Mouse (Mus musculus): ENCODE measurements around the gene Cep290. TPM values are rescaled to one million over a fixed set of nuclear protein-coding genes. Genes with fewer than 3 reads are reported as not detected.
"Not testable (repeated sequence)": the region's sequence is repeated elsewhere in the genome, so short reads cannot be mapped to it uniquely, and the experiment has no call there.

Cep290 gene
- total RNA-seq (2021), result 1 to 10 TPM; 3.1 to 4.1 TPM

DNA sequence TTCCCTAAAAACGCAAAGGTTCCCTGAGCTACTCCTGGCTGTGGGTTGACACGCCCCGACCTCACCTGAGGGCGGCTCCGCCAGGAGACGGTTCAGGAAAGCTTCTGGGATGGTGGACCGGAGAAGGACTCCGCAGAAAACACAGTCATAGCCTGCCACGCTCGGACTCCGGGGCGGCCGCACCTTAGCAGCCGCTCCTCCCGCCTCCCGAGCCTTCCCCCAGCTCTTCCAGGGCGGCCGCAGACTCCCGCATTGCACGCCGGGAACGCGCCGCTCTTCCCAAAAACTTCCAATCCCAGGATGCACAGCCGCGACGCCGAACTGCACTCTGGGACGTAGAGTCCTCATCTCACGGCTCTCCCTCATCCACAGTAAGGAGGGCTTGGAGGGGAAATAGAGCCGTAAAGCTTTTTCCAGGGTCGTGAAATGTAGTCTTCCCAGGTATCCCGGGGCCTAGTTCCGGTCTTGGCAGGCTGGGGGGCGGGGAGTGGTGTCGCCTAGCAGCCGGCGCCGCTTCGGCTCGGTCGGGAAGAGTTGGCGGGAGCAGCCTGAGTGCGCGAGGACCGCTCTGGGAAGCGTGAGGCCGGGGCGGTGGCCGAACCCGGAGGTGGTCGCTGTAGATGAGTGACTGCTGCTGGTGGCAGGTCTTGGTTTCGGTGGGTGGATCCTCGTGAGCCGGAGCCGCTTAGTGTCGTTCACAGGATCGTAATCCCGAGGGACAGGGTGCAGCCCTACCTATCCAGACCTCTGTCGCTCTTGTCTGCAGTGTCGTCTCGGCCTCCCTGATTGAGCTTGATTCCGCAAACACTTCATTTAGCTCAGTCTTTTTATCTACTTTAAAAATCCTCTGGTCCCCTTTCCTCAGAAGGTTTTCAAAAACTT, at the start of gene Cep290, which contains the start of gene Tmtc3:
Cep290 (plus strand) TSS at position 462 of the 882 bp plus-strand sequence.
Tmtc3 (minus strand) TSS at position 254 of the 882 bp plus-strand sequence.
- peak; percentile 96 for DNase-seq
- intact Hi-C loops (cut with DNase I), result loop anchor here (5.0 to 10.0 kb wide), 2 partner anchors 100 to 1323 kb away; no protein-coding TSS in a partner anchor

DNA sequence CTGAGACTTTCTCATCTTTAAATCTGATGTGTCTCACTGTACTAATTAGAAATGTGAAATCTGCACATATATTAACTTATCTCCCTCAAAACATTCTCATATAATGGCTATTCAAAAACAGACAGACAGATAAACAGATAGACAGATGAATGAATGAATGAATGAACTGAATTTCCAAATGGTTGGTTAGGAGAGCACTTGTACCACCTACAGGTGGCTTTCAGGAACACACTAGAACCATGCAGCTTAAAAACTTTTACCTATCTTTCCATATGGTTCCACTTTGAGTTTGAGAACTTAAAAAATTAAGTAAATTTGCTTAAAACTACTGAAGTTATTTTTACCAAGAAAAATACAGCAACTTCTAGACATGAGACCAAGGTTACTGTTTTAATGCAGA, 38.0 kb upstream of the Cep290 start:
- DNase-seq, result no peak
- intact Hi-C loops (cut with DNase I), result no loop called here

DNA sequence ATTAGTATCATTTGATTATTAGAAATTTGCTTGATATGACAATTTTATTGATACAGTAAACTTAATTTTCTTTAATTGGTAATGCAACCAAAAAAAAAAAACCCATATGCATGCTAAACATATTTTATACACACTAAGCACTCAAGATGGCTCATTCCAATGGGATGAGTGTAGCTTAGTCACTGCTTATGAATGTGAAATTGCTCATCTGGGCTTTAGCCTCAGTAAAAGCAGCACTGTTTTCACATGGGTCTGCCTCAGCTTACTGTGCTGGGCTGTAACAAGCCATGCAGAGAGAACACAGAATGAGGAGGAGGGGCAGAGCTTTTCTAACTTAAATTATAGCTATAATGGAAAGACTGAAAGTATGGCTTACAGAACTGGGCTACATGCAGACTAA, 26.8 kb upstream of the Cep290 start:
- no peak for DNase-seq
- intact Hi-C loops (cut with DNase I), result no loop called here

- intact Hi-C loops (cut with DNase I), result loop anchor here (5.0 to 10.0 kb wide), 3 partner anchors 300 to 833 kb away; partner anchors contain the start of gene Kitl
- DNase-seq, result no peak
These were observed 12.3 kb upstream of the Cep290 start for GRCm38 (mm10) chr10:100475040-100475439.

GRCm38 (mm10) chr10:100479538-100479937, 7.8 kb upstream of the Cep290 start:
- intact Hi-C loops (cut with DNase I), result loop anchor here (5.0 to 10.0 kb wide), 3 partner anchors 305 to 837 kb away; partner anchors contain the start of gene Kitl
- no peak for DNase-seq

- DNase-seq, result no peak
- intact Hi-C loops (cut with DNase I), result loop anchor here (5.0 to 10.0 kb wide), 2 partner anchors 101 to 1322 kb away; no protein-coding TSS in a partner anchor
These were observed 659 bp upstream of the Cep290 start for GRCm38 (mm10) chr10:100486701-100487096.

DNA sequence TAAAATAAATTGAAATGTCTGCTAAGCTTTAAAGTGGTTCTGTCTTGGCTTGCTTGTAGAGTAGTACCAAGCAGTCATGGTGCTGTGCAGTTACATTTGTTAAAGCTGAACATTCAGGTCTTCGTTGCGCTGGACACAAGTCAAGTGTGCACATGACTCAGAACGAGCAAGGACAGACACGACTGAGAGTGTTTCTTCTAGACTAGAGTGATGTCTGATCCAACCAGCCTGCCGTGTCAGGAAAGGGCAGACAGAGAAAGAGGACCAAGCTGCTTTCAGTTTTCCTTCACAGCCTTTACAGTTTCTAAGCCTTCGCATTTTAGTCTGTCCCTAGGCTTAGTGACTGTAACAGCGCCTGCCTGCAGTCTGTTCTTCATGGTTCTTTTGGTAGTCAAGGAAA, 4.6 kb downstream of the Cep290 start:
- intact Hi-C loops (cut with DNase I), result no loop called here
- no peak for DNase-seq

GRCm38 (mm10) chr10:100498309-100498708, 11.0 kb downstream of the Cep290 start:
- DNase-seq, result no peak
- intact Hi-C loops (cut with DNase I), result no loop called here

- DNase-seq, result no peak
- intact Hi-C loops (cut with DNase I), result no loop called here
These were observed 20.8 kb downstream of the Cep290 start for GRCm38 (mm10) chr10:100508170-100508569.

- intact Hi-C loops (cut with DNase I), result no loop called here
- DNase-seq, result no peak
These were observed 34.3 kb downstream of the Cep290 start for GRCm38 (mm10) chr10:100521617-100522016.

GRCm38 (mm10) chr10:100522330-100522729, 35.0 kb downstream of the Cep290 start:
- intact Hi-C loops (cut with DNase I), result no loop called here
- DNase-seq, result no peak

DNA sequence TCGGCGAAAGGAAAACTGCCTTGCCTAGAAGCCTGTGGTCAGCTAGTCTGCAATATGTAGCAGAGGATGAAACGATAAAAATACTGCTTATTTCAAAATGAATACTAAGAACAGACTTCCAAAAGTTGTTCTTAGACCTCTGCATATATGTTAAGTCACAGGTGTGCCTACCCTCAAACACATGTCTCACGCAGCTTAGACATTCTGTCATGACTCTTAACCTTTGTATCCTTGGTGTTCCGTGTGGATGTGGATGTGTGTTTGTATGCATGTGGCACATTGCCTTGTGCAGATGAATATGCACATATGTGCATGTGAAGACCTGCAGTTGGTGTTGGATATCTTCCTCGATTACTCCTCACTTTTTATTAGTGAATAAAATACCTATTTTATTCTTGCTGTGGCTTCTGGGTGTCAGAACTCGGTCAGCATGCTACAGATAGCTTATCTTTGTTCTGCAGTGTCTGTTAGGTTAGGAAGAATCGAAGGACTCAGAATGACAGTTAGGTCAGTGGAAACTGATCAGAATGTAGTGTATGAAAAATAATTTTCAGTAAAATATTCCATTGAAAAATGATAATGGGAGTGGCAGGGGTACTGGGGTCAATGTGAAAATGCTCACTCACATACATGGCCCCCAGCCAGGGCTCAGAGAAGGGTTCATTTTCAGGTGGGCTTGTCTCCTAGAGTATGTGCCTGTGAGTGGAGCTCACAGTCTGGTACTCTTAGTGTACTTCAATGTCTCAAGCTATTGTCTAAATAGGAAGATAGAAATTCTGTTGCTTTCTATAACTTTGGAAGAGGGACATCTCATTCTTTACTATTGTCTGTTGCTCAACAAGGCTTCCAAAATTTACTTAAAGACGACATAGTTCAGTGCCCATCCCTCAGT, 37.4 kb downstream of the Cep290 start:
- intact Hi-C loops (cut with DNase I), result no loop called here
- DNase-seq, result no peak

GRCm38 (mm10) chr10:100556566-100557175, 69.3 kb downstream of the Cep290 start:
- intact Hi-C loops (cut with DNase I), result no loop called here
- no peak for DNase-seq

- DNase-seq; intact Hi-C loops (cut with DNase I): not testable (repeated sequence)
These were observed 73.0 kb downstream of the Cep290 start for GRCm38 (mm10) chr10:100560194-100560883.

GRCm38 (mm10) chr10:100564112-100564511, 76.8 kb downstream of the Cep290 start:
- intact Hi-C loops (cut with DNase I), result no loop called here
- no peak for DNase-seq

- no peak for DNase-seq
These were observed 84.3 kb downstream of the Cep290 start for GRCm38 (mm10) chr10:100571707-100572106.

DNA sequence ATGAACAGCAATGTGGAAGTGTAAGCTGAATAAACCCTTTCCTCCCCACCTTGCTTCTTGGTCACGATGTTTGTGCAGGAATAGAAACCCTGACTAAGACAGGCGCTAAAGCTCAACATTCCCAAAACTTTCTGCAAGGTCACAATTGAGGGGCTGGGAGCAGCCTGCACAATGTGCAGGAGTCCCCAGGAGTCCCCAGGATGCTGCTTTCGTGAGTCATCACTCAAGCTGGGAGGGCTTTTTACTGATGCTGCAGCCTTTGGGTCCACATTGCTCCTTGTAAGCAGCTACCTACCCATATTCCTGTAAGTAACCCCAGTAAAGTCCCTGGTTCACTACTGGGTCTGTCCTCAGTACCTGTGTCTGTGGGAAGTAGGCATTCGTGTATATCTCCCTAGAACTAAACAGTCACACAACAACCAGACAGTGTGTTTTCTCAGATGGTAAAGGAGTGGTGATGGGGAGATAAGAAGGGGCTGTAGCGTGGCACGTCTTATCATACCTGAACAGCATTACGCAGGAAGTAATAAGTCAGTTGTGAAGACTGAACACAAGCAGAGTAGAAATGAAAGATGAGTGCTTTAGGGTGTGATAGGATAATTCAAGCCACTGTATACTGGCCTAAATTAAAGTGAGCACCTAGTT, 87.3 kb downstream of the Cep290 start:
- intact Hi-C loops (cut with DNase I), result no loop called here
- no peak for DNase-seq

More at GRCm38 (mm10) chr10:100571707-100572106, 84.3 kb downstream of the Cep290 start:
- intact Hi-C loops (cut with DNase I), result no loop called here

GRCm38 (mm10) chr10:100575294-100575693, 87.9 kb downstream of the Cep290 start:
- intact Hi-C loops (cut with DNase I), result no loop called here

DNA sequence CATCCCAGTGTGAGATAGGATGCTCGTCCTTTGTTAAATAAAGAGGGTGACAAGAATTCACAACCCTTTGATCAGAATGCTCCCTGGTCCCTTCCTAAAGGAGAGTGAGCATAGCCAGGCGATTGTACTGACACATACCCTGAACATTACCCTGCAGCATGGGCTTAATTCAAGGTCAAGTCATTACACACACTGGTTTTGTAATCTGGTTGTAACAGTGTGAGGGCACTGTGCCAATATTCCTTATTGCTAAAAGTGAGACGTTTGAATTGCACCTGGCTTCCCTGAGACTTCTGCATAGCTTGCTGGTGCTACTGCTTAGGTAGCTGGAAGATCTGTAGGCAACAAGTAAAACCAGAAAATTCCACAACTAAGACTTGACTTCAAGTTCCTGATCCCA, 96.8 kb downstream of the Cep290 start:
- DNase-seq, result no peak
- intact Hi-C loops (cut with DNase I), result no loop called here

More at GRCm38 (mm10) chr10:100575294-100575693, 87.9 kb downstream of the Cep290 start:
- DNase-seq, result no peak
